Mouse (Mus musculus) ES-CJ7 (cell line): Measurements from ENCODE around the gene Tom1l1.

Experiments
- DNase-seq: peaks from one replicate; pipeline ENCODE4 v3.0.0; 2011; ENCODE audit warnings: low read depth, low spot score

The Tom1l1 gene

GRCm38 (mm10) chr11:90616431-90616830 lies 71.7 kb downstream of the Tom1l1 start:
- DNase-seq, result no peak

- DNase-seq, result no peak
Observed at GRCm38 (mm10) chr11:90614743-90615142, 73.4 kb downstream of the Tom1l1 start.

GRCm38 (mm10) chr11:90612118-90612517 lies 76.0 kb downstream of the Tom1l1 start:
- no peak for DNase-seq

- DNase-seq, result no peak
Observed at GRCm38 (mm10) chr11:90603066-90603465, 85.1 kb downstream of the Tom1l1 start.

- no peak for DNase-seq
Observed at GRCm38 (mm10) chr11:90595826-90596225, 92.3 kb downstream of the Tom1l1 start.
